Mouse (Mus musculus) c-Kit-positive CD71-positive TER-119-negative erythroid progenitor cells, embryonic 14.5 days (primary cell): Measurements from ENCODE around the gene Abcc4.
"Not testable (repeated sequence)": the region's sequence is repeated elsewhere in the genome, so short reads cannot be mapped to it uniquely, and the experiment has no call there.

Experiments used
- DNase-seq: peaks from one replicate; pipeline ENCODE4 v3.0.0-alpha.2; 2013; ENCODE audit warnings: low read depth

Gene Abcc4

DNA sequence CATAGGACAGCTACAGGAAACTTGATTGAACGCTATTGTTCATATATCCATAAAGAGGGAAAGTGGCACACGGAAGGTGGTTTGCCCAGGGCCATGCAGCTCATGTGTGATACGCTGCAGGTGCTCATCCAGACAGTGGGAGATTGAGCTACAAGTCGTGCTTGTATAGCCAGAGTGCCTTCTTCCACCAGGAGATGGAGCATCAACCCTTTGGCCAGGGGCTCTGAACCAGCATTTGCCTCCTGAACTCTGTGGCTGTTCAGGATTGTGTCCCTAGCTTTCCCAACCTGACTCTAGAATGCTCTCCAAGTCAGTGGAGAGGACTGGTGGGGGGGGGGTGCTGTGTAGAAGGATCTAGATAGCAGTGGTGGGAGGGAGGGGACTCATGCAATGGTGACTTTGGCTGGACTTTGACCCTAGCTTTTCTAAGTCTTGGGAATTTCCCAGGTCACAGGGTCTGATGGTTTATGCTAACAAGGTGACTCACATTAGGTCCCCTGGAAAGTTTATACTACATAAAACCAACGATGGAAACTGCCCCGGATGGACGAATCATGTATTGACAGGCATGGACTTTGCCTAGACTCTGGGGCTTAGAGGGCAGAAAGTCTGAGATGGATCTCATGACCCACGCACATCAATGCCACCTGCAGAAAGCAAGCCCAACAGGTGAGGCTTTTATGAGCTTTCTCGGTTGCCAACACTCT is 27.6 kb downstream of the Abcc4 start:
- DNase-seq = no peak

DNA sequence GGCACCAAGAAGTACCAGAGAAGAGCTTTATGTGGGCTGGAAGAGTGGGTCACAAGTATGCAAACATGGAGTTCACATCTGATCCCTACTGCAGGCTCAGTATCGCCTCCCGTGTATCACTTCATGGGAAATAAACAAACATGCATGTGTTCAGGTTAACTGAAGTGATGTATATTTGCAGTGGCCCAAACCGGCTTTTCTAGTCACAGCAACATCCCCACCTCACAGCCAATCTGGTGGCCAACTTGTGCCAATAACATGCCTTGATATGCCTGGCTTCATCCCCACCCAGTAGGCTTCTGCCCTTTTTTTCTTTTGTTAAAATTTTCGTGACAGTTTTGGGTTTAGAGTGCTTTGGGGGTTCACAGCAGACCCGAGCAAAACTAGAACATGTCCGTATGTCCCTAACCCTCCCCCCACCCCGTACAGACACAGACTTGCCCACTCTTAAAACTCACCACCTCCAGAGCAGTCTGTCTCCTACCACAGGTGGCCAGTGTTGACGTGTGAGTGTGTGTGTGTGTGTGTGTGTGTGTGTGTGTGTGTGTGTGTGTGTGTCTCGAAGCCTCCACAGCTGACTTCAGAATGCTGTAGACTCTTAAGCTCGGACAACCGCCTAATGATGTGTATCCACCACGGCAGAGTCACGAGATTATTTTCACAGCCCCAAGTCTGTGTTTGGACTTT is 29.6 kb downstream of the Abcc4 start:
- DNase-seq = no peak

DNA sequence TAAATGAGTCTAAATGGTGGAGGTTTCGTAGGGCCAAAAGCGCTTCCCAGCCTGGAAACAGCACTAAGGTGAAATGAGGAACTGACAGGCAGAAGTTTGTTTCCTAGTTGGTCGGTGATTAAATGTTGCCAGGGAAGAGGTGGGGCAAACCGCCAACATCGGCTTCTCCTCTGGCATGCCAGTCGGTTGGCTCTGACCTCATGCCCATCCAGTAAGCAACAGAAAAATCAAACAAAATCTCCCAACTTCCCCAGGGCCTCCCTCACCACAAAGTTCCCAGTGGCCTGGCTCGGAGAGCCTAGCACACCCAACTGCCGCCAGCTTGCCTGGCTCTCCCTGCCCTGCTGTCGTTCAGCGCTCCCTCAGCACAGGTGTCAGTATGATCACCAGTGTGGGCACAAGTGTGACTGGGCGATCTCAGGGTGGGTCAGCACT is 31.3 kb downstream of the Abcc4 start:
- DNase-seq = no peak

DNA sequence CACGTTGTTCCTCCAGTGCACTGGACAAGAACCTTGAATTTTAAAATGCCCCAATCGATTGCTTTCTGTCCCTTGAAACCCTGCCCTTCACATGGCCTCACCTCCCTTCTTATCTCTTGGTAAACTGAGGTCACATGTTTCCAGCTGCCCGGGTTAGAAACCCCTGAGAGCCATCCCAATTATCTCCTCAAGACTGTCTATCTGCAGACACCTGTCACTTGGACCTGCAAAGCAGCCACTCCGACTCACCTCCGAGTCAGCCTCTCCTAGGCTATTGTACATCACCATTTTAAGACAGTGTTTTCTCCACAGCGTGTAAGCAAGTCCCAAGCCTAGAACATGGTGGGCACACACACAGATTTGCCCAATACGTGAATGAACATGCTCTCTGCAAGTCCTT is 31.8 kb downstream of the Abcc4 start:
- no peak for DNase-seq

DNA sequence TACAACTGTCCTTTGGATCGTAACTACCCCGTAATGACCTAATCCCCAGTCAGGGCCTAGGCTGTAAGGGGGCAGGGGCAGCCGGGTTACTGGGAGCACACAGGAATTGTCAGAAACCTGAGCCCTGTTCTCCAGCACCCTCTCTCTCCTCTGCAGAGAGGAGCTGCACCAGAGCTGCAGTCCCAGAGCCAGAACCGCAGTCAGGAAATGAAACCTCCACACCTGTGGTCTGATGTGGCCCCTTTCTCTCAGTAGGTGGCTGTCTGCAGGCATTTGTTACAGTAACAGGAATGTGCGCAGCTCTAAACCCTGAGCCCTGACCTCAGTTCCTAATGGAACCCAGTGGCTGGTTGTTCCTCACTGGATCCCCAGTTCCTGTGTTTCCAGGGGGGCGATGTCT is 32.5 kb downstream of the Abcc4 start:
- no peak for DNase-seq

DNA sequence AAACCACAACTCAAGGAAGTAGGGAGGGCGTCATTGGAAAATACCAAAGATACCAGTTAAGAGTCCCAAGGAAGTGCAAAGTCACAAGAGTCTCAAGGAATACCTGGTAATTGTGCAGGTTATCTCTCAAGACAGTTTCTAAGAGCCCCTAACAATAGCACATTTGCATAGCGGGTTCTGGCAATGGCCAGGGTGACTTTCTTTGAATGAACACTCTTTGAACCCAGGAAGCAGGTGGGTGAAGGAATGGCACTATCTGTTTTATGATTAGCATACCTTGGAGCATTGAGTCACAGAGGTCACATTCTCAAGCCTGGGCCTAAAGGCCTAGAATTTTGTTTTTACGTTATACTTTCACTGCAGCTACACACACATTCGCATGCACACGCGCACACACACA is 33.1 kb downstream of the Abcc4 start:
- not testable (repeated sequence) for DNase-seq

DNA sequence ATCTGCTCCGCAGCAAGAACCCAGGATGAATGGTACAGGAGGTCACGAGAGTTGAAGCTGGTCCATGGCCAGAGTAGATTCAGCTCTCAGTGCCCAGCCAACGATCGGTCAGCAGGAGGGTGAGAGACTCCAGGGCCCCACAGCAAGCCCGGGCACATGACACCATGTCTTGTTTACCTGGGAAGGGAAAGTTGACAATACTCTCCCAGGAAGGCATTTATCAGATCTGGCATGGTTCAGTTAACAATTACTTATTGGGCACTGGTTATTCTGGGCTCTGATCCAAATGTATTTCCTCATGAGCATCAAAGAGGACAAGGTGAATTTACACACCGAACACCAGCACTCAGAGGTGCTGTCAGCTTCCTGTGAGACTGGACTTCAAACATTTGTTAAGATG is 38.5 kb downstream of the Abcc4 start:
- DNase-seq = no peak

DNA sequence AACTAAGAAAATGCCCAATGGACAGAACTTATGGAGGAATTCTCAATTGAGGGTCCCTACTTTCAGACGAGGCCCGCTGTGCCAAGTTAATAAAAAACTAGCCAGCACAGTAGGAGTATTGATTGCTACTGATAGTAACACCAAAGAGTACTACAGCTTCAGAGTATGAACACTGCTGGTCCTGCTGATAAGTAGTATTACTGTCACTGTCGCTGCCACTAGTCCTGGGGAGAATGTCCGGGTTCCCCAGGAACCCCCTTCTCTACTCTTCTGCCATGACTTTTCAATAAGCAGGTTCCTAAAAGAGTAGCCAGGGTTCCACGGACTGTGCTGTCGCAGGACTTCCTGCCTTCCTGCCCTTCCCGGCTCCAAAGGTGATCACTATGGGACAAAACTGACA is 41.4 kb downstream of the Abcc4 start:
- DNase-seq = no peak

DNA sequence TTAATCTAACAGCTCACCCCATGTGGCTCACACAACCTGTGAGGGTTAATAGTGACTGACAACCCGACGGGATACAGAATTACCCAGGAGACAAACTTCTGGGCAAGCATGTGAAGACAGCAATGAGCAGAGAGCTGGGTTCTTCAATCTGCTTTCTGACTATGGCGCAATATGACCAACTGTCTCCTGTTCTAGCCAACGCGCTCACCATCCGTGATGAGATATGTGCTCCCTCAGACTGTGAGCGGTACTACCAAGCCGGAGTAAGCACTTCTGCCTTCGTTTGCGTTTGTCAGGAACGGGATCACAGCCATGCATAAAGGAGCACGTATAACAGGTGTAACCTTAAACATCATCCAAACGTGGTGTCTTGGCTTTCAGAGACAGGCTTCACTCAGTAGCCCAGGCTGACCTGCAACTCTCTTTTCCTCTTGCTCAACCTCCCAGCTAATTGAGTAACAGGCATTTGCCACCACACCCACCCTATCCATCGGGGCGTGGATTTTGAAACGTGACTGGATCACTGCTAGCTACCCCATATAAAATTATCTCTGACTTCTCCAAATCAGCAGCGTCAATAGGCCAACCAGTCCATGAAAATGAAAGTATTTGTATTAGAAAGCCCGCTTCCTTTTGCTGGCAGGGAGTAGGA is 43.3 kb downstream of the Abcc4 start:
- no peak for DNase-seq

DNA sequence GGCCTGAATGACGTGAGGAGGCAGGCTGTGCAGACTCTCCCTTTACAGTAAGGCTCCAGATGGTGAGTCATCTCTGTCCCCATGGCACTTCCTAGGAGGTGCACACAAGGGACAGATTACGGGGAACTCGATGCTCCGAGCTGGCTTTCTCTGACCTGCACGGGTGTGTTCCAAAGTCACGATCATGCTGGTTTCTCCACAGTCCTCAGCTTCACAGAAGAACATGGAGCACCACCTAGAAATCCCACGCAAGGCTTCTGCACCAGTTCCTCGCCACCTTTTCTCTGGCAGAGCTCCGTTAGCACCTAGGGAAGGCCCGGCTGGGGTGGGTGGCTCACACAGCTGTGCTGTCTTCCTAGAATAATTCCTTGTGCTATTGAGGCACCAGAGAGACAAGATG is 43.9 kb downstream of the Abcc4 start:
- no peak for DNase-seq

DNA sequence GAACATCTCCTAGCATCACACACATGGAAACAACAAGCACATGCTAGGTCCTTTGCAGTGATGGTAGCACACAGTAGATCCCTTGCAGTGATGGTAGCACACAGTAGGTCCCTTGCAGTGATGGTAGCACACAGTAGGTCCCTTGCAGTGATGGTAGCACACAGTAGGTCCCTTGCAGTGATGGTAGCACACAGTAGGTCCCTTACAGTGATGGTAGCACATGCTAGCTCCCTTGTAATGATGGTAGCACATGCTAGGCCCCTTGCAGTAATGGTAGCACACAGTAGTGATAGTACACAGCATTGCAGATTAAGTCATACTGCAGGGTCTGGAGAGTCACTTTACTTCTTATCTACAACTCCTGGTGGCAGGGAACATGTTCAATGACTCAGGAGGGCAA is 46.8 kb downstream of the Abcc4 start:
- no peak for DNase-seq

DNA sequence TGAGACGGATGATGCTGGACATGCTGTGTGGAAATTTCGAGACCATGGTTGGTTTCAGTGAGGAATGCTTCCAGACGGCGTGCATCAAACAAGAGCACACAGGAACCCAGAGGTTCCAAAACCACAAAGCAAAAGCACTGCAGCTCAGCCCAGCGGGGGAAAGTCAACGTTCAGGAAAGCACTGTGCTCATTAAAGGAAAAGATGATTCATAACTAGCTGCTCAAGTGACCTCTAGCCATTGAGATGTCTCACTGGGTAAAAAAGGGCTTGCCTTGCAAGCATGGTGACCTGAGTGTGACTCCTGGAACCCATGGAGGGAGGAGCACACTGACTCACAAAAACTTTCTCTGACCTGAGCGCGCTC is 47.7 kb downstream of the Abcc4 start:
- no peak for DNase-seq

DNA sequence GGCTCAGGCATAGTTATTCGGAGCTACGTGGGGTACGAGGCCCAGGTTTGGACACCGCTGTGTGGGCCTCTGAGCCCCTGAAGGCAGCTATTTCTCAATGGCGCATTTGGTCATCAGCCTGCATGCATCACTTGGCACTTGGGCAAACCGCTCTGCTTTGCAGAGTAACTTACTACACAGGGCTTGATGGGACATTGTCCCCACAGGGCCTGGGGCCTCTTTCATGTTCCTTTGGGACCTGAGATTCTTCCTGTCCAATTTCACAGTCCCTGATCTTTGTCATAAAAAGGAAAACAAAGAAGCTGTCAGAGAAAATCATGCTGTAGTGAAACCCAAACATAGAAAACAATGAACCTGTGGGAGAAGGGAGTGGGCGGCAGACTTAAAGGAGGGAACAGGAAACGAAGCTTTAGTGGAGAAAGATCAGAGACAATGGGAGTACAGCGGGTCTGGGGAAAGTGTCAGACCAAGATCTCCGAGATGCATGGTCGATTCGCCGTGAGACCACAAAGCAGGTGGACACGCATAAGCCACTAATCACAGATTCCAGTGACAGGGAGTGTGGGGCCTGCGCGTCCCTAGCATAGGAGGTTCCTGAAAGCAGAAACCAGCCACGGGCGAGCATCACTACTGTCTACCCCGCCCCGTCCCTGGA is 48.2 kb downstream of the Abcc4 start:
- no peak for DNase-seq

DNA sequence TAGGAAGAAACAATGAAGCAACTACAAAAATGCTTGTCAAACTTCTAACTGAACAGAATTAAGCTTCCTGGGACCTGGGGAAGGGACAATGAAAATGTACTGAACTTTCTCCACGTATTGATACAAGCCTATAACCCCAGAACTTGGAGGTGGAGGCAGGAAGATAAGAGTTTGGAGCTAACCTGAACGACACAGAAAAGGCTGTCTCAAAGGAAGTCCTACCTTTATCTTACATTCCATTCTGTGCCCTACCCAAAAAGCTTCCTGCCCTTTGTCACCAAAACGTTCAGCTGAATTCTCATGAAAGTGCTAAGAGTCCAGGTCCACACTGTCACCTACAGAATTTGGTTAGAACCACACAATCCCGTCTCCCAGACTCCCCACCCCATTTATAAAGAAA is 48.8 kb downstream of the Abcc4 start:
- peak; percentile 48 for DNase-seq

DNA sequence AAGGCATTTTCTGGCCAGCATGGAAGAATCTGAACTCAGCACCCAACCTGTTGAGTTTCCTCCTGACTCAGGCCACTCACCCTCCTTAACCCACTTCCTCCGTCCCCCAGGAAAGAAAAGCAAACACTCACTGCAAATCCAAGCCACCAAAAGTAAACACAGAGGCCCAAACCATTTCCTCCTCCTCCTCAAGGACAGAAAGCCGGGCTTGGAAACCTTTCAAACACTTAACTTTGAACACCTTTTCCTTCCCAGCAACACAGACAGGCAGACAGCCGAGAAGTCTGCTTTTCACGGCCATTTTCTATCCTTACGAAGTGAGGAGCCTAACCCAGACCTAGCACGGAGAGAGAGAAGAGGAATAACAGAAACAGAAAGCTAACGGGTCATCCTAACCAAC is 50.0 kb downstream of the Abcc4 start:
- DNase-seq = no peak

DNA sequence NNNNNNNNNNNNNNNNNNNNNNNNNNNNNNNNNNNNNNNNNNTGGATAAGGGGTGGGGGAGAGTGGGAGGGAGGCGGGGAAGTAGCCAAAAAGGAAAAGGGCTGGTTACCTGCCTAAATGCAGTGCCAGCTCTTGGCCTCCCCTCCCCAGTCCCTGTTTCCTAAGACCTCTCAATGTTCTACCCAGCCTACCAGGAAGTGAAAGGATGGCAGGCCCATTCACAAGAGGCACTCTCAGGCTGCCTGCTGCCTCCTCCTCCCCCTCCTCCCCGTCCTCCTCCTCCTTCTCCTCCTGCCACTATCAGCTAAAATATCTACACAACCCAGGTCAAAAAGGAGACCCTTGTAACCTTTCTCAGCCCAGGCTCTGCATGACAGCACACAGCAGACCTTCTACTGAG is 51.1 kb downstream of the Abcc4 start:
- no peak for DNase-seq

DNA sequence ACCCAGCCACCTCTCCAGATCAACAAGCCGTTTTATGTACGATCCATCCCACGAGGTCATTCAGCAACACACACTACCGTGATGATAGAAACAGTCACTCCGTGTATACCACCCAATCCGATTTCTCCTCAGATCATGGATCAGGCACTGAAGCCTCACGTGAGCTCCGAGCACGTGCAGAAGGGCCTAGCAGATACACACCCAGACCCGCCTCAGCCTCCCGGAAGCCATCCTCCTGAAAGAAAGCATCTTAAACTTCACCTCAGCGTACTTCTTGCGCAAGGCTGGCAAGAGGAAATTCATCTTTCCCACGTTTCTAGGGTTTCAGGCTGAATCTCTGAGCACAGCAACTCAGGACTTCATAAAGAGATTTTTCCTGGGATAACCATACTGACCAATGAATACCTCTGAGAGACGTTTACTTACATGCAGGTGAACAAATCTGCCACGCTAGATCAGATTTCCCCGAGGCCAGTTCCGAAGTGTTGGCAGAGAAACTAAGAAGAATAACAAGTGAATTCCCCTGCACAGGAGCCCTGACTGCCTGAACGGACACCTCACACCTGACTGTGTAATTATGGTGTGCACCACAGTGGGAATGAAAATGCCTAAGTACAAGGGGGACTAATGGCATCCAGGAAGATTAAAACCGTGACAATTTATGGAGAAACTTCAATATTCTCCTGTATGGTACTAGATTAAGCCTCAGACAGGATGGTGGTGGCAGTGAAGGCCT is 54.1 kb downstream of the Abcc4 start:
- no peak for DNase-seq

DNA sequence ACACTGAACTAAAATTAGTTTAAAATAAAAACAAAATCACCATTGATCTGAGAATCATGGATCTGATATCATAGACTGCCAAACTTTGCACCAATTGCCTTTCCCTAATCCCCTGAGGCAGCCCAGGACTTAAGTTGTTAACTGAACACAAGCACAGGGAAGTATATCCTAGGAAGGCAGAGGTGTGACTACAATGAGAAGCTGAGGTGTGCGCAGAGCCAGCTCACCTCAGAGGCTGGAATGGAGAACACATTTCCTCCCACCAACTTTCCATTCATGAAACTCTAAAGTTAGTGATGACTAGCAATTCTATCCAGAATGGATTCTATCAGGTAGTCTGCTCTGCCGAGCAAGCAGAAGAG is 56.1 kb downstream of the Abcc4 start:
- DNase-seq = no peak

DNA sequence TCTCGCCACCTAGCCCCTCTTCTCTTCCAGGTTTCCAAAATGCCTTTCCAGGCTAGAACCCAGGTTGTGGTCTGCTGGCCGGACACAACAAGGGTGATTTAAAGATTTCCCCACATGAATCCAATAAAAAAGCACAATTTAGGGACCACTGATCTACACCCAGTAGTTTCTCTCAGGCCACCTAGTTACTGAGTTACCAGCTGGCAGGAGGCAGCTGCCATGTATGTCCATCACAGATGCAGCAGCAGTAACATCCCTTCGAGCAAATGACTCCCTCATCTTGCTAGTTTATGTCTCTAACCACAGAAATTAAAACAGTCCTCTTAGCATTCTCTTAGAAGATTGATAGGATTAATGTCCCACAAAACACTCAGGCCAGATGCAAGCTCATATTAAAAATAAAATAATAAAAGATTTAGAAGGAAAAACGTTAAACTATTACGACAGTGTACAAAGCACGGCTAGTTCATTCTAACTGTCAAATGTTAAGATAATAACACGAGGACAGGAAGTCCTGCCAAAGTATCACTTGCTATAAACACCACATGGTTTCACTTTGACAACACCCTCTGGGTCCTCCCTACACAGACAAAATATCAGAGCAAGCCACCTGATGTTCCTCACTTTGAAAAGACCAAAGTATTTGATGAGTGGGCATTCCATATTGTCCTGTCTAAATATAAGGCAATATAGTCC is 56.7 kb downstream of the Abcc4 start:
- no peak for DNase-seq

DNA sequence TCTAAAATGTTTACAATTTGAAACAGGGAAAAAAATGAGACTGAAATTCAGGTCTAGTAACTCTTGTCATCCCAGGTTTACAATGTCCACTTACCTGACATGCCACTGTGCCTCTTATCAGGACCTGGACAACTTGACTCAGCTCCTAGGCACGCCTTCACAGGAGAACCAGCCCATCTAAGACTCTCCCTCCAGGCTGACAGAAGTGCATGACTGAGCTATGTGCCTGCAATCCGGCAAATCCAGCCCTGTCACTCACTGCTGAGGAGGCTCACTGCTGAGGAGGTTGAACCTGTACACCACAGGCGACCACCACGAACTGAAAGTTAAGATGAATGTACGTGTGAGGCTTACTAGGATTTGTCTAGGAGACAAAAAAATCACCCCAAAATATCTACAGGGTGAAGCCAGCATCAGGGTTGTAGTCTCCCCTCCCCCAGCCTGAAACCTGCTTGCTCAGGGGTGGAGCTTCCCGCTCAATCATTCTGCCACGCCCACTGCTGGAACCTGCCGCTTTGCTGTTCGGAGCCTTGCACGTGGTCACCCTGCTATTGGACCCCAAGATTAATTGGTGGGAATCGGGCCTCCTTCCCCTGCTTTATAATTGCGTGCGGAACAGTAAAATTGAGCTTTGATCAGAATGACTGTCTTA is 63.0 kb downstream of the Abcc4 start:
- not testable (repeated sequence) for DNase-seq

DNA sequence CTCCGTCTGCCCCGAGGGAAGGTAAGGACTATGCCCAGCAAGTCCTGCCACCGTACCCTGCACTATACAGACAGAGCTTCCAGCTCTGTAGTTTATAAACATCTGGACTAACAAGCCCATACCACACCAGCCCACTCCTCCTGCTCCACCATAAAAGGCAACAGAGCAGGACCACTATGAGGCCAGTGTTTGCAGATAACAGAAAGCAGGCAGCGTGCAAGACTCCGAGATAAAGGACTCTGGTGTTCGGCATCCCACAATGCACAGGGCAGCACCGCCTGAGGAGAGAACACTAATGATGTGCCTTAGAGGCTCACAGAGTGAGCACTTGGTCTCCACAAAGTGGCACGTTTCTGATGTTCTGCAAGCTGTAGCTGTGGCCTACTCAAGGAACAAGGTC is 63.9 kb downstream of the Abcc4 start:
- peak; percentile 57 for DNase-seq
